Mouse (Mus musculus) macrophage (primary cell): ENCODE measurements around the gene Rpl18a. TPM values are rescaled to one million over a fixed set of nuclear protein-coding genes. Genes with fewer than 3 reads are reported as not detected.

Experiments used
- H3K27ac ChIP-seq: fragments of 350-480 bp; formaldehyde crosslinking; 2 replicates; pipeline ENCODE4 v1.9.0; 2021
- H3K36me3 ChIP-seq: fragments of 350-480 bp; formaldehyde crosslinking; 2 replicates; pipeline ENCODE4 v1.9.0; 2021; ENCODE audit errors: inconsistent target
- H3K4me3 ChIP-seq: fragments of 350-480 bp; formaldehyde crosslinking; 2 replicates; pipeline ENCODE4 v1.9.0; 2021; ENCODE audit errors: inconsistent target
- H3K79me2 ChIP-seq: fragments of 350-480 bp; formaldehyde crosslinking; 2 replicates; pipeline ENCODE4 v1.9.0; 2021; ENCODE audit errors: inconsistent target
- WGBS: methylation state at CpG from one replicate; pipeline ENCODE4 v1.1.7; 2026; ENCODE audit warnings: inconsistent platforms; ENCODE audit not compliant: missing documents; 5-methylcytosine and 5-hydroxymethylcytosine counted together
- polyA plus RNA-seq: library from polyadenylated mRNA; stranded (reverse); fragments of 250-400 nt; gene quantifications from 3 replicates; pipeline ENCODE4 v1.2.4, GENCODE M21; 2018; ENCODE audit warnings: inconsistent platforms

Gene Rpl18a
- polyA plus RNA-seq, 1 experiment from 2014 or later = 1,516 TPM

DNA sequence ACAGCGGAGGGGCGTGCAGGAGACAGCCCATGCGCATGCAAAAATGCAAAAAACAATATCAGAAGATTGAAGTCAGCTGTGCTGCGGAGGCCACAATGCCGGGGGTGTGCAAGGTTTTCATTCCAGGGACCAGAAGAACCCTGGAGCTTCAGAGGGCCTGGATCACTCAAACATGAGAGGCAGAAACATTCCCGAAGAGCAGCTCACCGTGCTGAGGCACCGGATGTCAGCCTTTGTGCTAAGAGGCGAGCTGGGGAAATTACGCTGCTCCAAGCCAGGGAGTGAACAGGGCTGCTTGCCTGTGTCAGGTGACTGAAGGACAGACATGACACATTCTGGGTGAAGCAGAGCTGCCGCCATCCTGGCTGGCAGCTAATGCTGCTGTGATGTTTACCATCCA, 16.7 kb downstream of the Rpl18a start:
- Histone ChIP-seq H3K79me2 (no peaks in the 10 kb centered on the region), H3K27ac (no peak overlapping the region)
- WGBS = 50% methylated on average over 11 of the region's 11 CpGs

DNA sequence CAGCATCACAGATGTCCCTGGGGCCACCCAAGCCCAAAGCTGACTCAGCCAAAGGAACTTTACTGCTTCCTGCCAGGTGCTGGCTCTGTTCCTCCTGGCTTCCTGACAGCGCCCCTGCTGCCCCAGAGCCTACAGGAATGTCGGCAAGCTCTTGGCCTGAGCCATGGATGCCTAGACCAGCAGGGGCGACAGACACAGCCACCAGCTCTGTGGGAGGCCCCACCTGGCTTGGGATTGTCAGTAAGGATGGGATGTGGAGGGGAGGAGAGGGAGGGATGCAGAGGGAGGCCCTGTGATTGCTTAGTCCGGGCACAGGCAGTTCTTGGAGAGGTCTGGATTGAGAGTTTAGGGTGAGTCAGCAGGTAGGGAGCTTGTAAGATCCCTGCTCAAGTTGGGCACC, 17.1 kb downstream of the Rpl18a start:
- Histone ChIP-seq H3K79me2 (no peaks in the 10 kb centered on the region), H3K27ac (no peak overlapping the region), H3K4me3 (no peak overlapping the region), H3K36me3 (no peaks in the 10 kb centered on the region)
- 10% methylated on average over 4 of the region's 4 CpGs for WGBS

More for the DNA sequence above, 16.7 kb downstream of the Rpl18a start:
- Histone ChIP-seq H3K4me3 (no peak overlapping the region), H3K36me3 (no peaks in the 10 kb centered on the region)

DNA sequence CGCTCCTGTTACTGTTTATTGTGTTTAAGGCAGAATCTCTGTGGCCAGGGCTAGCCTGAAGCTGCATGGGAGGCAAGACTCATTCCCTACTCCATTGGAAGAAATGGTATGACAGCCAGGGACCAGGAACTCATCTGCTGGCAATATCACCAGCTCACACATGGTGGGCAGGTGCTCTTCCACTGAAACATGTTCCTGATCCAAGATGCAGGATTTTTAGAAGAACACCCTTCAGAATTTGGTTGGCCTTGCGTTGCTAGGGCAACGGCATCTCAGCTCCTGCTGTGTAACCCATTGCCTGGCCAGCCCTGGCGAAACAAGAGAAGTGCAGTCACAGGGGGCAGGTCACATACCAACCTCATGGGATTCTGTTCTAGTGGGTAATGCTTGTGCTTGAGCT, 17.7 kb downstream of the Rpl18a start:
- 85% methylated on average over 4 of the region's 4 CpGs for WGBS
- Histone ChIP-seq H3K79me2 (no peaks in the 10 kb centered on the region), H3K27ac (no peak overlapping the region), H3K36me3 (no peaks in the 10 kb centered on the region), H3K4me3 (no peak overlapping the region)

DNA sequence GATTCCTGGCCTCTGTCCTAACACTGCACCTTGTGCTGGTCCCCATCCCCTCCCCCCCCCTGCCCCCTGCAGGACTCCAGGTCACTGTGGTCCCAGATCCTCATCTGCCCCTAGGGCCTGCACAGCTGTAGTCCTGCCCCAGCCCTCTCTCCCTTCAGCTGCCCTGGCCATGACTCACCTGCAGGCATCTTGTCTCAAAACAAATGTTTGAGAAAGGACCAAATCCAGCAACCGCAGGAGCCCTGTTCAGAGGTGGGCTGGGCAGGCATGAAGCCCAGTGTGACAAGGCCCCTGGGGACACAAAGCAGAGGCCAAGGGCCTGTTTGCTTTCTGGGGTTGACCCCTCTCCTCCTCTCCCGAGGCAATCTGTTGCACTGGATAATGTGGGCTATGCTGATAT, 19.0 kb downstream of the Rpl18a start:
- Histone ChIP-seq H3K79me2 (no peaks in the 10 kb centered on the region), H3K27ac (no peak overlapping the region), H3K4me3 (no peak overlapping the region), H3K36me3 (no peaks in the 10 kb centered on the region)
- 81% methylated on average over 2 of the region's 2 CpGs for WGBS

DNA sequence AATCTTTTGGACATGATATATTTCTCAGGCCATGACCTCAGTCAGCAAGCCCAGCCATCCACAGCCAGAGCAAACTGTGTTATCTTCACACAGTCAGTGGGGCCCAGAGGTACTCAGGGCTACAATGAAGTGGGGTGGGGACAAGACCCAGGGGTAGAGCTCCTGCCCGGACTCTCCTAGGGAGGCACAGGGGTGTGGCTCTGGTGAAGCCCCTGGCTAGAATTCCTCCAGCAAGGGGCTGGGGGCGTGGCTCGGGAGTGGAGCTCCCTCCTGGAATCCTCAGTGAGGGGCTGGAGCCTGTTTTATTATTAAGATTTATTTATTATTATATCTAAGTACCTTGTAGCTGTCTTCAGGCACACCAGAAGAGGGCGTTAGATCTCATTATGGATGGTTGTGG, 20.8 kb downstream of the Rpl18a start:
- Histone ChIP-seq H3K79me2 (peaks cover 12% of the 10 kb centered on the region; the same call in 1 of the 2 replicates), H3K4me3 (no peak overlapping the region), H3K27ac (no peak overlapping the region), H3K36me3 (no peaks in the 10 kb centered on the region)
- 83% methylated on average over 3 of the region's 4 CpGs for WGBS

DNA sequence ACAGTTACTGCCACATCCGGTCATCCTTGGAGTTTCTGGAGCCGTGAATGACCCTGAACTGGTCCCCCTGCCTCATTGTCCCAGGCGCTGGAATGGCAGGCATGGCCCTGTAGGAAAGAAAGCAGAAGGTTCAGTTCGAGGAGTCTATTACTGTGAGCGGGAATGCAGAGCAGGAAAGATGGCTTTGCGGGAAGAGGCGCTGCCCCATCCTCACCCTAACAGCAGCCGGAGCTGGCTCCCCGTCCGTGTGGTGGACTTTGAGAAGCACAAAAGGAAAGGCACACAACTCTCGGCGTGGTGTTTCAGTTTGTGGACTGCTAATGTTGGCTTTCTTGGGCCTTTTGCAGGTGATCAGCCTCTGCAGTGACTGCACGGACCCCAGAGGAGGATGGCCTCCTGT, 22.8 kb downstream of the Rpl18a start:
- Histone ChIP-seq H3K4me3 (no peak overlapping the region), H3K79me2 (peaks cover 14% of the 10 kb centered on the region; the same call in 1 of the 2 replicates), H3K36me3 (no peaks in the 10 kb centered on the region), H3K27ac (no peak overlapping the region)
- 97% methylated on average over 13 of the region's 13 CpGs for WGBS

DNA sequence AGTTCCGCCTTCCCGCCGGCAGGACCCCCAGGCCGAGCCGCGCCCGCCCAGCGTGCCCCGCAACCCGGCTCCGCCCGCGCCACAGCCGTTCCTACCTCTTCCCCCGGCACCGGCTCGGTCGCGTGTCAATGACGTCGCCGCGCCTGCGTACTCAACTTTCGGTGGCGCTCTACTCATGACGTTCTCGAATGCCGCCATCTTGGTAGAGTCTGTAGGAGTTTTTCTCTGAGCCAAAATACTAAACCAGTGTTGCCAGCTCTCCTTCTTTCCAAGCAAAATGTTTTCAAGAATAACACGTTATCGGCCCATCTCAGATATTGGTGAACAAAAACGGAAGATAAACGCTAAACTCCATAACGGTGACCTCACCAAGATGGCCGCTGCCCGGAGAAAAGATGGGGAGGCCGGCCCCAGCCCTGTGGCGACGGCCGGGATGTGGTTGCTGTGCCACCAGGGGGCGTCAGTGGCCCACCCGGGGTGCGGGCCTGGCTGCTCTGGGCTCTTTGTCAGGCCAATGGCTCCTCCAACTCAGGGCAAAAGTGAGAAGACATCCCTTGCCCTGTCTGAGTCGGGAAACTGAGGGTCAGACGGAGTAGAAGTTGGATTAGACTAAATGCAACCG, 23.7 kb downstream of the Rpl18a start, which contains the start of gene Ccdc124:
TSS of gene Ccdc124 (minus strand) at position 572 of the 622 bp plus-strand sequence.
- 1% methylated on average over 45 of the region's 46 CpGs for WGBS
- no peaks in the 10 kb centered on the region for H3K36me3 ChIP-seq
- H3K4me3 ChIP-seq = peak within 1 kb of the TSS; percentile 93
- peak within 1 kb of the TSS; percentile 73 for H3K27ac ChIP-seq
- H3K79me2 ChIP-seq = peaks cover 14% of the 10 kb centered on the region; the same call in 1 of the 2 replicates

DNA sequence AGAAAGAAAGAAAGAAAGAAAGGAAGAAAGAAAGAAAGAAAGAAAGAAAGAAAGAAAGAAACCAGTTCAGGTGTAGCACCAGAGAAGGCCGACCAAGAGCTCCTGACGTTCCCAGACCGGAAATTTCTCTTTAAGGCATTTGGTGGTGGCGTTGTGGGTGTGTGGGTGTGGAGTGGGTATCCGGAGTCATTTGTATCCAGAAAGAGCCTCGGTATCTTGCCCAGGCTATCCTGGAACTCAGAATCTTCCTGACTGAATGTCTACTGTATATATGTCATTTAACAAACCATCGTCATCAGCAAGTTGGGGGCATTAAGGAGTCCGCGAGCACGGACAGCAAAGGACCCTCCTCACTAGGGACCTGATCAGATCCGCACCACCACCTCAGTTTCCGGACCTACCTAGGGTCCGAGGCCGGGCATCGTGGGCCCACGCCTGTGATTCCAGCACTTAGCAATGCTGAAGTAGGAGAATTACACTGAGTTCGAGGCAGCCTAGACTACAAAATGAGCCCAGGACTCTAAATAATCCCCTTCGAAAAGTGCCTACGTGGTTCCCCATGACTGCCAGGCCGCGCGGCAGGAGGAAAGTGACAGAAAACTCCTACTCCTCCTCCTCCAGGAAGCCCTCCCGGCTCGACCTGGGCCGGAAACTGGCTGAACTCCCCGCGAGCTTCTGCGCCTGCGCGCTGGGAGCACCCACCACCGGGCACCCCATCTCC, 24.4 kb downstream of the Rpl18a start:
- peak overlapping the region; percentile 93 for H3K4me3 ChIP-seq
- H3K79me2 ChIP-seq = peaks cover 14% of the 10 kb centered on the region; the same call in 1 of the 2 replicates
- WGBS = 3% methylated on average over 31 of the region's 31 CpGs
- H3K36me3 ChIP-seq = no peaks in the 10 kb centered on the region
- peak overlapping the region; percentile 73 for H3K27ac ChIP-seq

DNA sequence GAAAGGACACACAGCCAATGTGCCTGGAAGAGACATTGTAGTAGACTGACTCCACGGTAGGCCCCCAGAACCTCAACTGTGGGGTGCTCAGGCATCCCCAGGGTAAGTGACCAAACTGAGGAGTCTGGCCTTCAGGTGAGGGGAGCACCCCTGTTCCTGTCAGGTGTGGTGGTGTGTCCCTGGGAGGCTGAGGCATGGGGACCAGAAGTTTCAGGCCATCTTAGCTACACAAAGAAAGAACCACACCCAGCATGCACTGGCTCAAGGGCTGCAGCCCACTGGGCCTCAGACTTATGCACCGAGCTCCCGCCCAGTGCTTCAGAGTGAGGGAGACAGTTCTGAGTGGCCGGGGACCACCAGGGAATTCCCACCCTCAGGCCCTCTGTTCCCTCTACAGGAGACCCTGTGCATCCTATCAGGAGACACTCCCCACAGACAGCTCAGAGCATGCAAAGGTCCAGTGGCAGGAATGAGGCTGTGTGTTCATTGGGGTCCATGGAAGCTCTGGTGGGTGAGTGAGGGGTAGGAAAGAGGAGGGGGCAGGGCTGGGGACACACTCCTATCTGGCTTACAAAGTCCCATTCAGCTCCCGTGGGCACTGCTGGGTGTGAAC, 25.9 kb downstream of the Rpl18a start:
- WGBS = 90% methylated on average over 5 of the region's 5 CpGs
- no peak overlapping the region for H3K4me3 ChIP-seq
- H3K36me3 ChIP-seq = no peaks in the 10 kb centered on the region
- H3K79me2 ChIP-seq = peaks cover 14% of the 10 kb centered on the region; the same call in 1 of the 2 replicates
- no peak overlapping the region for H3K27ac ChIP-seq

DNA sequence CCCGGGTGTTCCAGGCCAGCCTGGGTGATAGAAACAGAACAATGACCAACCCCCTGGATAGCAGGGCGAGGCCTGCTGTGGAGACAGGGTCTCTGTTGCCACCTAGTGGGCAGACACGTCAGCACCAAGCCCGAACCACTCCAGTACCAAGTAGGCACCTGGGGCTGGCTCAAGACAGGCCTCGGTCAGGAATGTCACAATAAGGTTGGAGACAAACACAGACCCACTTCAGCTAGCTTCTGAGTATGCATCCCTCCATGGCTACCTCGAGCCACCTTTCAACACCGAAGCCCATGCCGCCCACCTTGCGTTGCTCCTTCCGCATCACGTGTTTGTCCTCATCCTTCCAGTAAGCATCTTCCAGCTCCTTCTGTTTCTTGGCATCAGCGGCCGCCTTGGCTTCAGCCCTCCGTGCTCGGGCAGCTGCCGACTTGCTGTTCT, 27.6 kb downstream of the Rpl18a start:
- WGBS = 58% methylated on average over 16 of the region's 16 CpGs
- H3K36me3 ChIP-seq = no peaks in the 10 kb centered on the region
- peaks cover 14% of the 10 kb centered on the region; the same call in 1 of the 2 replicates for H3K79me2 ChIP-seq
- H3K27ac ChIP-seq = no peak overlapping the region
- no peak overlapping the region for H3K4me3 ChIP-seq

DNA sequence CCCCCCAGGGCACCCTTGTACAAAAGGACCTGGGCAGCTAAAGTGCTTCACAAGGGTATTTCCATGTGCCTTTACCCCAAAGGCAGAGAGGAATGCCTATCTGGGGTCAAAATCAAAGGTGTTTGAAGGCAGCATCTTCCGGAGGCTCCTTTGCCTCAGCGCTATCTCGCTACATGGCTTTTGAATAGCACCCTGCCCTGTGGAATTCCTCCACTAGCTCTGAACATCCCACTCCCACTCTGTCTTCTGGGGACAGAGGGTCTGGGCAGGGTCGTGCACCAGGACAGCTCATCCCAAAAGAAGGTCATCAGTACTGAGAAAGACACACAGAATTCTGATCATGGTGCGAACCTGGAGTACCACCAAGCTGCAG, 28.0 kb downstream of the Rpl18a start:
- 50% methylated on average over 5 of the region's 5 CpGs for WGBS
- no peak overlapping the region for H3K4me3 ChIP-seq
- H3K79me2 ChIP-seq = peaks cover 14% of the 10 kb centered on the region; the same call in 1 of the 2 replicates
- no peak overlapping the region for H3K27ac ChIP-seq
- H3K36me3 ChIP-seq = no peaks in the 10 kb centered on the region

DNA sequence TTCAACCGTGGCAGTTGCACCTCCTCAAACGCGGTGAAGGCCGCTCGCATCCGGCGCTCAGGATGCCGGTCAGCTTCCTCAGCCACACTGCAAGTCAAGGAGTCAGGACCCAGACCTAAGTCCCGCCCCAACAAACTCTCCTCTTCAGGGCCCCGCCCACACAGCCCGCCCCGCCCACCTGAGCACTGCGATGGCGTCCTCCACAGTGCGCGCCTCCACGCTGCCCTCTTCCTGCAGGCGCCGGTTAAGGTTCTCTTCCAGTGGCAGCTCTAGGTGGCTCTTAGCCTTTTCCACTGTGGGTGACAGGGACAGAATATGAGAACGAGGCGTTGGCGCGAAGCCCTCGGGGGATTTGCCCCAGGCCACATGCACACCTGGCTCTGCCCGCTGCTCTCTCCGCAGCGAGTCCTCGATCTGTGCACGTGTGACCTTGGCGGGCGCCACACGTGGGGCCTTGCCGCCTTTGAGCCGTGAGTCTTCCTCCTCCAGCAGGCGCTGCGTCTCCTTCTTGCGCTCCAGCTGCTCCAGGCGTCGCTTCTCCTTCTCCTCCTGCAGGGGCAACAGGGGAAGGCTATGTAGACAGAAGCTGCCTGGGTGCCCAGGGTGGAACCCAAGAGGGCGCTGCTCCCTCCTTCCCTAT, 28.5 kb downstream of the Rpl18a start:
- no peaks in the 10 kb centered on the region for H3K36me3 ChIP-seq
- 23% methylated on average over 40 of the region's 40 CpGs for WGBS
- peaks cover 14% of the 10 kb centered on the region; the same call in 1 of the 2 replicates for H3K79me2 ChIP-seq
- no peak overlapping the region for H3K27ac ChIP-seq
- no peak overlapping the region for H3K4me3 ChIP-seq

DNA sequence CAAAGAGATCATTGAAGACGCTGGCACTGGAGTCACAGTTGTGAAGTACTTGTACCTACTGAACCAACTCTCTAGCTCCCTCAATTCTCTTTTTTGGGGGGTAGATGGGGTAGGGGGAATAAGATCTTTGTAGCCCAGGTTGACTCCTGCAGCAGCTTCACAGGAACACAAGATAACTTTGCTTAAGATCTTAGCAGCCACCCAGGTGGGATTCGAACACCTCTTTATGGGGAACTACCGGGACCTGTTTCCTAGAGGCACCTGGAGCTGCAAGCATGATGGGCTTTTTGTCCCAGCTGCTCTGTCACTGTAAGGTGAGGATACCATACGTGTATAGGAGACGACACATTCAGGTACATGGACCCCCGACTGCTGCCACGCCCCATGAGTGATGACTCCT, 30.6 kb downstream of the Rpl18a start:
- H3K79me2 ChIP-seq = peaks cover 3% of the 10 kb centered on the region; the same call in 1 of the 2 replicates
- H3K4me3 ChIP-seq = no peak overlapping the region
- H3K27ac ChIP-seq = no peak overlapping the region
- WGBS = 92% methylated on average over 7 of the region's 7 CpGs
- no peaks in the 10 kb centered on the region for H3K36me3 ChIP-seq

DNA sequence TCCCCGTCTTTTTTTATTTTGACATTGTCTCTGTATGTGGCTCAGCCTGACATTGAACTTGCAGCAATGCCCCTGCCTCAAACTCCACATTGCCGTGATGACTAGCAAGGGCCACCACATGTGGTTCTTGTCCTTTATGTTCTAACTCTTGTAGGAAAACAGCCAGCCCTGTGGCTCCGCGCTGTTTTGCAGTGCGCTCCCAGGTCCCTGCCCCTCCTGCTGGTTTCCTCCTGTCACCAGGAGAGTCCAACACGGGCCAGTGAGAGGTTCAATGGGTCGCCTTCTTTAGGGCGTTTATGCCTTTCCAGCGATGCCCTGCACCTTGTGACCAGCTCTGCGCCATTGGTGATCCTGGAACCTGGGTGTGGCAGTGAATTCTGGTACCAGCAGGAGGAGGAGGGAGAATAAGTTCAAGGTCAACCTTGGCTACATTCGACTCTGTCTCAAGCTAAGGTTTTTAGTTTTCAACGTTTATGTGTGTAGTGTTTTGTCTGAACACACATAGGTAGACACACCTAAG, 31.2 kb downstream of the Rpl18a start:
- no peaks in the 10 kb centered on the region for H3K79me2 ChIP-seq
- H3K4me3 ChIP-seq = peak overlapping the region; percentile 29; the same call in 1 of the 2 replicates
- no peaks in the 10 kb centered on the region for H3K36me3 ChIP-seq
- WGBS = 22% methylated on average over 12 of the region's 12 CpGs
- no peak overlapping the region for H3K27ac ChIP-seq
